Mouse (Mus musculus): Measurements from ENCODE around the gene Prss32. TPM values are rescaled to one million over a fixed set of nuclear protein-coding genes. Genes with fewer than 3 reads are reported as not detected.

Gene Prss32
- polyA plus RNA-seq, 1 experiment, result not detected

- H3K27ac ChIP-seq (ENCODE audit: insufficient read depth, low read depth, low read length), result peak overlapping the region; percentile 43; the same call in 1 of the 2 replicates
- WGBS, result under 1% methylated on average over 8 of the region's 8 CpGs
- H3K27me3 ChIP-seq (replicated peaks; ENCODE audit: control insufficient read depth, insufficient read depth, low read length), result no peaks in the 10 kb centered on the region
- H3K4me1 ChIP-seq (ENCODE audit: control insufficient read depth, insufficient read depth, low read length), result peaks cover 10% of the 10 kb centered on the region
- H3K36me3 ChIP-seq (ENCODE audit: control insufficient read depth, insufficient read depth, low read length), result peaks cover 4% of the 10 kb centered on the region
- TF ChIP-seq CTCF (conservative IDR thresholded peaks at IDR 0.05; ENCODE audit: insufficient read depth, insufficient read length, low read depth, low read length) (no peak), POLR2A (IDR thresholded peaks at IDR 0.05; ENCODE audit: low read depth, low read length) (no peak)
- no peak for DNase-seq
- peak overlapping the region; percentile 99 for H3K4me3 ChIP-seq (ENCODE audit: insufficient read depth, low read depth, low read length)
These were observed 39.1 kb upstream of the Prss32 start for GRCm38 (mm10) chr17:23804426-23805085.

- Histone ChIP-seq H3K4me3 (ENCODE audit: insufficient read depth, low read depth, low read length) (peak overlapping the region; percentile 54; the same call in 1 of the 2 replicates), H3K4me1 (ENCODE audit: control insufficient read depth, insufficient read depth, low read length) (peaks cover 10% of the 10 kb centered on the region), H3K27ac (ENCODE audit: insufficient read depth, low read depth, low read length) (0 out of 2 replicates have a peak overlapping the region, but pooled peaks have one; percentile 41), H3K27me3 (replicated peaks; ENCODE audit: control insufficient read depth, insufficient read depth, low read length) (no peaks in the 10 kb centered on the region), H3K36me3 (ENCODE audit: control insufficient read depth, insufficient read depth, low read length) (peaks cover 18% of the 10 kb centered on the region)
- 19% methylated on average over 25 of the region's 25 CpGs for WGBS
- TF ChIP-seq POLR2A (IDR thresholded peaks at IDR 0.05; ENCODE audit: low read depth, low read length) (no peak), CTCF (conservative IDR thresholded peaks at IDR 0.05; ENCODE audit: insufficient read depth, insufficient read length, low read depth, low read length) (peak; percentile 55; the same call in 1 of the 2 replicates)
- DNase-seq, result peak; percentile 69
These were observed 36.8 kb upstream of the Prss32 start for GRCm38 (mm10) chr17:23806867-23807266.

- no peak for TF ChIP-seq POLR2A (IDR thresholded peaks at IDR 0.05; ENCODE audit: low read depth, low read length)
- no peak for TF ChIP-seq CTCF (conservative IDR thresholded peaks at IDR 0.05; ENCODE audit: insufficient read depth, insufficient read length, low read depth, low read length)
- 57% methylated on average over 3 of the region's 3 CpGs for WGBS
- H3K27ac ChIP-seq (ENCODE audit: insufficient read depth, low read depth, low read length), result peak overlapping the region; percentile 47; the same call in 1 of the 2 replicates
- peak; percentile 71 for DNase-seq
- no peak overlapping the region for H3K4me3 ChIP-seq (ENCODE audit: insufficient read depth, low read depth, low read length)
- H3K27me3 ChIP-seq (replicated peaks; ENCODE audit: control insufficient read depth, insufficient read depth, low read length), result no peaks in the 10 kb centered on the region
- H3K36me3 ChIP-seq (ENCODE audit: control insufficient read depth, insufficient read depth, low read length), result peaks cover 25% of the 10 kb centered on the region
- peaks cover 10% of the 10 kb centered on the region for H3K4me1 ChIP-seq (ENCODE audit: control insufficient read depth, insufficient read depth, low read length)
These were observed 35.7 kb upstream of the Prss32 start for GRCm38 (mm10) chr17:23807918-23808317.

- H3K36me3 ChIP-seq (ENCODE audit: control insufficient read depth, insufficient read depth, low read length), result peaks cover 57% of the 10 kb centered on the region
- H3K4me1 ChIP-seq (ENCODE audit: control insufficient read depth, insufficient read depth, low read length), result no peaks in the 10 kb centered on the region
- no peak overlapping the region for H3K27ac ChIP-seq (ENCODE audit: insufficient read depth, low read depth, low read length)
- H3K4me3 ChIP-seq (ENCODE audit: insufficient read depth, low read depth, low read length), result no peak overlapping the region
- no peak for TF ChIP-seq POLR2A (IDR thresholded peaks at IDR 0.05; ENCODE audit: low read depth, low read length)
- TF ChIP-seq CTCF (conservative IDR thresholded peaks at IDR 0.05; ENCODE audit: insufficient read depth, insufficient read length, low read depth, low read length), result no peak
- no peaks in the 10 kb centered on the region for H3K27me3 ChIP-seq (replicated peaks; ENCODE audit: control insufficient read depth, insufficient read depth, low read length)
- WGBS, result 98% methylated on average over 16 of the region's 16 CpGs
- DNase-seq, result no peak
These were observed 28.0 kb upstream of the Prss32 start for GRCm38 (mm10) chr17:23815641-23816040.

GRCm38 (mm10) chr17:23818579-23818978 is 25.1 kb upstream of the Prss32 start:
- no peak for DNase-seq
- no peak overlapping the region for H3K4me3 ChIP-seq (ENCODE audit: insufficient read depth, low read depth, low read length)
- H3K36me3 ChIP-seq (ENCODE audit: control insufficient read depth, insufficient read depth, low read length), result peaks cover 41% of the 10 kb centered on the region
- H3K27ac ChIP-seq (ENCODE audit: insufficient read depth, low read depth, low read length), result no peak overlapping the region
- TF ChIP-seq CTCF (conservative IDR thresholded peaks at IDR 0.05; ENCODE audit: insufficient read depth, insufficient read length, low read depth, low read length) (no peak), POLR2A (IDR thresholded peaks at IDR 0.05; ENCODE audit: low read depth, low read length) (no peak)
- H3K27me3 ChIP-seq (replicated peaks; ENCODE audit: control insufficient read depth, insufficient read depth, low read length), result no peaks in the 10 kb centered on the region
- WGBS, result over 99% methylated on average over 8 of the region's 8 CpGs
- H3K4me1 ChIP-seq (ENCODE audit: control insufficient read depth, insufficient read depth, low read length), result no peaks in the 10 kb centered on the region

GRCm38 (mm10) chr17:23819235-23819634 is 24.4 kb upstream of the Prss32 start:
- TF ChIP-seq POLR2A (IDR thresholded peaks at IDR 0.05; ENCODE audit: low read depth, low read length) (no peak), CTCF (conservative IDR thresholded peaks at IDR 0.05; ENCODE audit: insufficient read depth, insufficient read length, low read depth, low read length) (no peak)
- Histone ChIP-seq H3K27me3 (replicated peaks; ENCODE audit: control insufficient read depth, insufficient read depth, low read length) (no peaks in the 10 kb centered on the region), H3K36me3 (ENCODE audit: control insufficient read depth, insufficient read depth, low read length) (peaks cover 37% of the 10 kb centered on the region), H3K4me3 (ENCODE audit: insufficient read depth, low read depth, low read length) (no peak overlapping the region), H3K27ac (ENCODE audit: insufficient read depth, low read depth, low read length) (no peak overlapping the region), H3K4me1 (ENCODE audit: control insufficient read depth, insufficient read depth, low read length) (no peaks in the 10 kb centered on the region)
- WGBS, result 99% methylated on average over 25 of the region's 25 CpGs
- no peak for DNase-seq

GRCm38 (mm10) chr17:23820731-23821130 is 22.9 kb upstream of the Prss32 start:
- TF ChIP-seq POLR2A (IDR thresholded peaks at IDR 0.05; ENCODE audit: low read depth, low read length), result no peak
- no peak for TF ChIP-seq CTCF (conservative IDR thresholded peaks at IDR 0.05; ENCODE audit: insufficient read depth, insufficient read length, low read depth, low read length)
- Histone ChIP-seq H3K27ac (ENCODE audit: insufficient read depth, low read depth, low read length) (no peak overlapping the region), H3K36me3 (ENCODE audit: control insufficient read depth, insufficient read depth, low read length) (peaks cover 29% of the 10 kb centered on the region), H3K4me1 (ENCODE audit: control insufficient read depth, insufficient read depth, low read length) (no peaks in the 10 kb centered on the region), H3K27me3 (replicated peaks; ENCODE audit: control insufficient read depth, insufficient read depth, low read length) (no peaks in the 10 kb centered on the region), H3K4me3 (ENCODE audit: insufficient read depth, low read depth, low read length) (no peak overlapping the region)
- DNase-seq, result no peak
- WGBS, result 86% methylated on average over 5 of the region's 5 CpGs
